Mouse (Mus musculus) heart, embryonic 15.5 days (tissue): Measurements from ENCODE around the gene AL732309.1. TPM values are rescaled to one million over a fixed set of nuclear protein-coding genes. Genes with fewer than 3 reads are reported as not detected.

Experiments
- ATAC-seq: fragments of 200-750 bp; cut with Nextera tagmentation; replicated peaks from 2 replicates; pipeline ENCODE4 v1.8.0; 2017; ENCODE audit warnings: low read depth, moderate TSS enrichment; ENCODE audit not compliant: insufficient number of reproducible peaks, insufficient read depth, low FRiP score
- H3K27ac ChIP-seq: fragments of 300-500 bp; sonication (generic); 2 replicates; pipeline ENCODE4 v1.5.1; 2015; ENCODE audit warnings: mild to moderate bottlenecking, inconsistent platforms
- H3K27me3 ChIP-seq: fragments of 300-500 bp; sonication (generic); 2 replicates; pipeline ENCODE4 v1.6.1; 2015; ENCODE audit warnings: inconsistent platforms
- H3K36me3 ChIP-seq: fragments of 300-500 bp; sonication (generic); 2 replicates; pipeline ENCODE4 v1.6.1; 2015; ENCODE audit warnings: mild to moderate bottlenecking, inconsistent platforms
- H3K4me1 ChIP-seq: fragments of 300-500 bp; sonication (generic); replicated peaks from 2 replicates; pipeline ENCODE4 v1.6.1; 2015; ENCODE audit warnings: inconsistent platforms
- H3K4me2 ChIP-seq: fragments of 300-500 bp; sonication (generic); 2 replicates; pipeline ENCODE4 v1.6.1; 2015; ENCODE audit warnings: inconsistent platforms, mild to moderate bottlenecking, moderate library complexity
- H3K4me3 ChIP-seq: fragments of 300-500 bp; sonication (generic); 2 replicates; pipeline ENCODE4 v1.5.1; 2015; ENCODE audit warnings: mild to moderate bottlenecking, inconsistent platforms
- H3K9ac ChIP-seq: fragments of 300-500 bp; sonication (generic); 2 replicates; pipeline ENCODE4 v1.6.1; 2015; ENCODE audit warnings: mild to moderate bottlenecking, inconsistent platforms
- H3K9me3 ChIP-seq: fragments of 300-500 bp; sonication (generic); replicated peaks from 2 replicates; pipeline ENCODE4 v1.6.1; 2016; ENCODE audit warnings: inconsistent platforms
- WGBS: fragments of 180-500 bp; shearing (Covaris S2); methylation state at CpG from one replicate; pipeline ENCODE4 v1.1.7; 2015; ENCODE audit warnings: mixed read lengths; 5-methylcytosine and 5-hydroxymethylcytosine counted together
- polyA plus RNA-seq: library from polyadenylated mRNA; unstranded; fragments of >200 nt; fragmentation: Nextera tagmentation; extraction: Ambion mirVana; gene quantifications from 2 replicates; pipeline ENCODE4 v1.2.1, GENCODE M21; 2015

AL732309.1 gene
- polyA plus RNA-seq: 2.3 and 3.3 TPM in 2 replicates

- Histone ChIP-seq H3K36me3 (peaks cover 30% of the 10 kb centered on the region), H3K4me3 (no peak within 1 kb of the TSS), H3K27me3 (peaks cover 24% of the 10 kb centered on the region), H3K4me2 (no peak within 1 kb of the TSS), H3K4me1 (peaks cover 14% of the 10 kb centered on the region), H3K27ac (no peak within 1 kb of the TSS), H3K9ac (no peak within 1 kb of the TSS), H3K9me3 (no peaks in the 10 kb centered on the region)
- WGBS: 87% methylated on average over 10 of the region's 10 CpGs
- no peak for ATAC-seq
Observed at GRCm38 (mm10) chr2:25246183-25247072, at the start of gene AL732309.1. Gene AL732309.1, minus strand, starts transcription at chr2:25246863.

GRCm38 (mm10) chr2:25293706-25294105 is 47.0 kb upstream of the AL732309.1 start:
- no peak for ATAC-seq
- H3K27me3 ChIP-seq: peaks cover 97% of the 10 kb centered on the region
- 74% methylated on average over 9 of the region's 9 CpGs for WGBS

GRCm38 (mm10) chr2:25292856-25293255 is 46.2 kb upstream of the AL732309.1 start:
- H3K4me3 ChIP-seq: no peak overlapping the region
- no peak overlapping the region; the same call in 1 of the 2 replicates for H3K9ac ChIP-seq
- H3K4me2 ChIP-seq: peak overlapping the region; percentile 66; the same call in 1 of the 2 replicates
- H3K9me3 ChIP-seq: no peaks in the 10 kb centered on the region
- H3K4me1 ChIP-seq: peaks cover 29% of the 10 kb centered on the region
- 0% methylated on average over 1 of the region's 1 CpGs for WGBS
- H3K27ac ChIP-seq: no peak overlapping the region
- ATAC-seq: no peak
- no peaks in the 10 kb centered on the region for H3K36me3 ChIP-seq
- peaks cover 99% of the 10 kb centered on the region for H3K27me3 ChIP-seq

More at GRCm38 (mm10) chr2:25293706-25294105, 47.0 kb upstream of the AL732309.1 start:
- Histone ChIP-seq H3K27ac (no peak overlapping the region), H3K36me3 (no peaks in the 10 kb centered on the region), H3K9me3 (no peaks in the 10 kb centered on the region), H3K4me2 (no peak overlapping the region), H3K9ac (no peak overlapping the region), H3K4me1 (peaks cover 29% of the 10 kb centered on the region), H3K4me3 (no peak overlapping the region)

GRCm38 (mm10) chr2:25292054-25292544 is 45.4 kb upstream of the AL732309.1 start:
- Histone ChIP-seq H3K9me3 (no peaks in the 10 kb centered on the region), H3K36me3 (no peaks in the 10 kb centered on the region), H3K27ac (no peak overlapping the region), H3K9ac (peak overlapping the region; percentile 14), H3K4me3 (peak overlapping the region; percentile 44), H3K27me3 (peaks cover 93% of the 10 kb centered on the region), H3K4me1 (peaks cover 31% of the 10 kb centered on the region), H3K4me2 (peak overlapping the region; percentile 66)
- 5% methylated on average over 41 of the region's 43 CpGs for WGBS
- ATAC-seq: no peak

- Histone ChIP-seq H3K9ac (peak overlapping the region; percentile 14; the same call in 1 of the 2 replicates), H3K36me3 (no peaks in the 10 kb centered on the region), H3K27me3 (peaks cover 87% of the 10 kb centered on the region), H3K4me3 (peak overlapping the region; percentile 44), H3K9me3 (no peaks in the 10 kb centered on the region), H3K4me2 (peak overlapping the region; percentile 66), H3K4me1 (peaks cover 37% of the 10 kb centered on the region), H3K27ac (no peak overlapping the region)
- no peak for ATAC-seq
- WGBS: 6% methylated on average over 32 of the region's 32 CpGs
Observed at GRCm38 (mm10) chr2:25291184-25292053, 44.8 kb upstream of the AL732309.1 start.

- H3K9me3 ChIP-seq: no peaks in the 10 kb centered on the region
- H3K27ac ChIP-seq: no peak overlapping the region
- WGBS: 3% methylated on average over 17 of the region's 18 CpGs
- H3K36me3 ChIP-seq: peaks cover 5% of the 10 kb centered on the region; the same call in 1 of the 2 replicates
- H3K27me3 ChIP-seq: peaks cover 81% of the 10 kb centered on the region
- H3K4me1 ChIP-seq: peaks cover 40% of the 10 kb centered on the region
- H3K4me2 ChIP-seq: peak overlapping the region; percentile 59
- peak overlapping the region; percentile 36 for H3K4me3 ChIP-seq
- no peak overlapping the region for H3K9ac ChIP-seq
- ATAC-seq: no peak
Observed at GRCm38 (mm10) chr2:25290816-25291130, 44.1 kb upstream of the AL732309.1 start.

GRCm38 (mm10) chr2:25290101-25290815 is 43.6 kb upstream of the AL732309.1 start:
- no peak overlapping the region for H3K27ac ChIP-seq
- no peak for ATAC-seq
- H3K9ac ChIP-seq: no peak overlapping the region
- peak overlapping the region; percentile 36 for H3K4me3 ChIP-seq
- H3K27me3 ChIP-seq: peaks cover 76% of the 10 kb centered on the region
- 2% methylated on average over 54 of the region's 54 CpGs for WGBS
- H3K4me1 ChIP-seq: peaks cover 40% of the 10 kb centered on the region
- no peaks in the 10 kb centered on the region for H3K9me3 ChIP-seq
- peak overlapping the region; percentile 59 for H3K4me2 ChIP-seq
- peaks cover 10% of the 10 kb centered on the region for H3K36me3 ChIP-seq

- Histone ChIP-seq H3K4me1 (peaks cover 40% of the 10 kb centered on the region), H3K36me3 (peaks cover 16% of the 10 kb centered on the region), H3K4me2 (peak within 1 kb of the TSS; percentile 59), H3K9me3 (no peaks in the 10 kb centered on the region), H3K9ac (no peak within 1 kb of the TSS), H3K4me3 (peak within 1 kb of the TSS; percentile 36), H3K27ac (no peak within 1 kb of the TSS), H3K27me3 (peaks cover 70% of the 10 kb centered on the region)
- WGBS: 7% methylated on average over 11 of the region's 11 CpGs
- 0 out of 2 replicates have a peak, but pooled peaks have one; percentile 12 for ATAC-seq
Observed at GRCm38 (mm10) chr2:25289651-25290050, 43.0 kb upstream of the AL732309.1 start, which contains the start of gene Lrrc26. Gene Lrrc26, plus strand, starts transcription at chr2:25289915.

GRCm38 (mm10) chr2:25288734-25289345 is 42.2 kb upstream of the AL732309.1 start:
- Histone ChIP-seq H3K4me3 (no peak overlapping the region), H3K4me2 (no peak overlapping the region), H3K27ac (no peak overlapping the region), H3K4me1 (peaks cover 40% of the 10 kb centered on the region), H3K9me3 (no peaks in the 10 kb centered on the region), H3K9ac (no peak overlapping the region), H3K27me3 (peaks cover 62% of the 10 kb centered on the region), H3K36me3 (peaks cover 24% of the 10 kb centered on the region)
- 75% methylated on average over 7 of the region's 7 CpGs for WGBS
- ATAC-seq: no peak

GRCm38 (mm10) chr2:25287927-25288649 is 41.4 kb upstream of the AL732309.1 start, which contains the start of gene Tmem210:
Gene Tmem210, plus strand, starts transcription at chr2:25288145.
- no peak within 1 kb of the TSS for H3K4me3 ChIP-seq
- ATAC-seq: no peak
- no peak within 1 kb of the TSS for H3K4me2 ChIP-seq
- H3K9ac ChIP-seq: no peak within 1 kb of the TSS
- peaks cover 54% of the 10 kb centered on the region for H3K27me3 ChIP-seq
- no peaks in the 10 kb centered on the region for H3K9me3 ChIP-seq
- H3K4me1 ChIP-seq: peaks cover 40% of the 10 kb centered on the region
- peak within 1 kb of the TSS; percentile 13; the same call in 1 of the 2 replicates for H3K27ac ChIP-seq
- WGBS: 85% methylated on average over 6 of the region's 6 CpGs
- H3K36me3 ChIP-seq: peaks cover 31% of the 10 kb centered on the region
